Mouse (Mus musculus) liver, postnatal 0 days (tissue): ENCODE results near the gene 1810013L24Rik. TPM values are rescaled to one million over a fixed set of nuclear protein-coding genes. Genes with fewer than 3 reads are reported as not detected.

Source experiments
- polyA plus RNA-seq: library from polyadenylated mRNA; unstranded; fragments of >200 nt; fragmentation: Nextera tagmentation; extraction: Ambion mirVana; gene quantifications from 2 replicates; pipeline ENCODE4 v1.2.1, GENCODE M21; 2015

The 1810013L24Rik gene
- polyA plus RNA-seq, 1 experiment from 2014 or later, result 7.1 TPM

Other genes with a start within 250 kb of the 1810013L24Rik start
- gene Pmm2, start 192.4 kb upstream of the 1810013L24Rik start, polyA plus RNA-seq, result 37.2 and 38.0 TPM in 2 replicates
- 6.2 and 7.0 TPM in 2 replicates for gene Tmem186, start 192.4 kb upstream of the 1810013L24Rik start, polyA plus RNA-seq
- gene Carhsp1, start 157.9 kb upstream of the 1810013L24Rik start, polyA plus RNA-seq, result 65.4 and 71.2 TPM in 2 replicates
- gene Gm5767, start 149.3 kb upstream of the 1810013L24Rik start, polyA plus RNA-seq, result 0.43 TPM in 1 of 2 replicates, not detected in the other
- 15.8 and 17.7 TPM in 2 replicates for gene Usp7, start 37.8 kb upstream of the 1810013L24Rik start, polyA plus RNA-seq